Mouse (Mus musculus) embryo, embryonic 9.5 days (tissue): ENCODE data around the gene Ankzf1.

ENCODE experiments used
- DNase-seq: peaks from one replicate; pipeline ENCODE4 v3.0.0-alpha.2; 2017; ENCODE audit errors: extremely low spot score

Ankzf1 gene

GRCm38 (mm10) chr1:75191622-75192402 is at the start of gene Ankzf1, which contains the start of gene Atg9a:
Gene Ankzf1 (plus strand): TSS chr1:75192151.
Gene Atg9a (minus strand): TSS chr1:75192196.
- DNase-seq = peak; percentile 96

- DNase-seq = peak; percentile 98
Observed at GRCm38 (mm10) chr1:75142301-75143261, 49.4 kb upstream of the Ankzf1 start, which contains the start of the genes Cnppd1 and Retreg2. Gene Cnppd1 (minus strand): TSS chr1:75142711. Gene Retreg2 (plus strand): TSS chr1:75142778.

GRCm38 (mm10) chr1:75145589-75145988 is 46.4 kb upstream of the Ankzf1 start:
- no peak for DNase-seq

- DNase-seq = no peak
Observed at GRCm38 (mm10) chr1:75147411-75148135, 44.4 kb upstream of the Ankzf1 start.

- DNase-seq = no peak
Observed at GRCm38 (mm10) chr1:75148727-75149126, 43.2 kb upstream of the Ankzf1 start.

- DNase-seq = no peak
Observed at GRCm38 (mm10) chr1:75155837-75156236, 36.1 kb upstream of the Ankzf1 start.

- no peak for DNase-seq
Observed at GRCm38 (mm10) chr1:75158990-75159389, 33.0 kb upstream of the Ankzf1 start.

- DNase-seq = no peak
Observed at GRCm38 (mm10) chr1:75159540-75160255, 32.3 kb upstream of the Ankzf1 start.

- DNase-seq = no peak
Observed at GRCm38 (mm10) chr1:75160256-75160617, 31.7 kb upstream of the Ankzf1 start.

- DNase-seq = no peak
Observed at GRCm38 (mm10) chr1:75168093-75168471, 23.9 kb upstream of the Ankzf1 start.

- peak; percentile 98 for DNase-seq
Observed at GRCm38 (mm10) chr1:75168472-75169464, 23.2 kb upstream of the Ankzf1 start, which contains the start of gene Zfand2b. Gene Zfand2b (plus strand): TSS chr1:75168646.

GRCm38 (mm10) chr1:75179334-75180104 is 12.4 kb upstream of the Ankzf1 start:
- DNase-seq = peak; percentile 8

- DNase-seq = peak; percentile 89
Observed at GRCm38 (mm10) chr1:75180105-75180590, 11.8 kb upstream of the Ankzf1 start, which contains the start of gene Abcb6. Gene Abcb6 (minus strand): TSS chr1:75180392.

GRCm38 (mm10) chr1:75180741-75181140 is 11.2 kb upstream of the Ankzf1 start:
- DNase-seq = no peak

GRCm38 (mm10) chr1:75181377-75181870 is 10.5 kb upstream of the Ankzf1 start:
- DNase-seq = no peak

- no peak for DNase-seq
Observed at GRCm38 (mm10) chr1:75182160-75182559, 9.8 kb upstream of the Ankzf1 start.

- no peak for DNase-seq
Observed at GRCm38 (mm10) chr1:75185495-75185894, 6.5 kb upstream of the Ankzf1 start.

GRCm38 (mm10) chr1:75187126-75187525 is 4.8 kb upstream of the Ankzf1 start:
- no peak for DNase-seq
